In genomic region chr16:34573151-34573802, GRCm38 (mm10) we compare ENCODE assay signal across 7 mouse cellular contexts. TPM values are rescaled to one million over a fixed set of nuclear protein-coding genes. Genes with fewer than 3 reads are reported as not detected.
DNase-seq lines count a peak whose midpoint lies in the region; ATAC-seq lines count a peak whose summit lies in the region.

TSS of gene Kalrn (minus strand) at chr16:34573532.

- H3K9ac ChIP-seq in embryonic facial prominence, embryonic 13.5 days, result peak within 1 kb of the TSS; percentile 91
- H3K9ac ChIP-seq in limb, embryonic 13.5 days, result peak within 1 kb of the TSS; percentile 95
- peak within 1 kb of the TSS; percentile 100 for H3K9ac ChIP-seq in midbrain, embryonic 15.5 days

- ATAC-seq in embryonic facial prominence, embryonic 13.5 days (ENCODE audit: insufficient number of reproducible peaks, insufficient read depth, low FRiP score, low TSS enrichment, low read depth), result peak; percentile 86
- ATAC-seq in limb, embryonic 13.5 days (ENCODE audit: low FRiP score, low read depth), result peak; percentile 94
- ATAC-seq in midbrain, embryonic 15.5 days (replicated peaks), result peak; percentile 93

- H3K27me3 ChIP-seq in embryonic facial prominence, embryonic 13.5 days, result no peaks in the 10 kb centered on the region
- H3K27me3 ChIP-seq in heart, embryonic 10.5 days (ENCODE audit: insufficient read depth, poor library complexity, severe bottlenecking), result peaks cover 22% of the 10 kb centered on the region; the same call in 1 of the 2 replicates
- peaks cover 8% of the 10 kb centered on the region; the same call in 1 of the 2 replicates for H3K27me3 ChIP-seq in limb, embryonic 13.5 days
- no peaks in the 10 kb centered on the region for H3K27me3 ChIP-seq in midbrain, embryonic 15.5 days (replicated peaks)
- 0 out of 2 replicates have a peak, but pooled peaks cover 1% of the 10 kb centered on the region for H3K27me3 ChIP-seq in splenic B cell, adult 2 months (ENCODE audit: control insufficient read depth, insufficient read depth, low read length, poor library complexity, severe bottlenecking)

- peak; percentile 94 for DNase-seq in brain, adult 2 months (ENCODE audit: low read depth, low spot score)
- peak; percentile 92 for DNase-seq in heart, embryonic 10.5 days (ENCODE audit: low spot score)
- peak; percentile 89 for DNase-seq in kidney, adult 9 months
- DNase-seq in splenic B cell, adult 2 months (ENCODE audit: low read depth, low spot score), result peak; percentile 8

- under 1% methylated on average over 39 of the region's 84 CpGs for WGBS in embryonic facial prominence, embryonic 13.5 days
- WGBS in heart, embryonic 10.5 days, result 3% methylated on average over 82 of the region's 84 CpGs
- under 1% methylated on average over 39 of the region's 84 CpGs for WGBS in limb, embryonic 13.5 days
- WGBS in midbrain, embryonic 15.5 days, result under 1% methylated on average over 60 of the region's 84 CpGs

- peak within 1 kb of the TSS; percentile 90 for H3K4me3 ChIP-seq in embryonic facial prominence, embryonic 13.5 days
- peak within 1 kb of the TSS; percentile 88 for H3K4me3 ChIP-seq in heart, embryonic 10.5 days
- H3K4me3 ChIP-seq in limb, embryonic 13.5 days, result peak within 1 kb of the TSS; percentile 76
- peak within 1 kb of the TSS; percentile 98 for H3K4me3 ChIP-seq in midbrain, embryonic 15.5 days

- no peaks in the 10 kb centered on the region for H3K36me3 ChIP-seq in embryonic facial prominence, embryonic 13.5 days
- no peaks in the 10 kb centered on the region for H3K36me3 ChIP-seq in heart, embryonic 10.5 days
- no peaks in the 10 kb centered on the region; the same call in 1 of the 2 replicates for H3K36me3 ChIP-seq in limb, embryonic 13.5 days
- H3K36me3 ChIP-seq in midbrain, embryonic 15.5 days (replicated peaks), result no peaks in the 10 kb centered on the region
- no peaks in the 10 kb centered on the region for H3K36me3 ChIP-seq in splenic B cell, adult 2 months (ENCODE audit: control insufficient read depth, insufficient read depth, low read length, poor library complexity, severe bottlenecking)

- no peaks in the 10 kb centered on the region for H3K9me3 ChIP-seq in embryonic facial prominence, embryonic 13.5 days
- no peaks in the 10 kb centered on the region for H3K9me3 ChIP-seq in heart, embryonic 10.5 days
- no peaks in the 10 kb centered on the region for H3K9me3 ChIP-seq in limb, embryonic 13.5 days
- H3K9me3 ChIP-seq in midbrain, embryonic 15.5 days, result no peaks in the 10 kb centered on the region

- peak within 1 kb of the TSS; percentile 94 for H3K27ac ChIP-seq in embryonic facial prominence, embryonic 13.5 days
- peak within 1 kb of the TSS; percentile 96 for H3K27ac ChIP-seq in heart, embryonic 10.5 days
- peak within 1 kb of the TSS; percentile 95 for H3K27ac ChIP-seq in limb, embryonic 13.5 days
- H3K27ac ChIP-seq in midbrain, embryonic 15.5 days, result peak within 1 kb of the TSS; percentile 100

- H3K4me1 ChIP-seq in embryonic facial prominence, embryonic 13.5 days, result peaks cover 19% of the 10 kb centered on the region
- H3K4me1 ChIP-seq in heart, embryonic 10.5 days, result peaks cover 30% of the 10 kb centered on the region
- H3K4me1 ChIP-seq in limb, embryonic 13.5 days, result peaks cover 15% of the 10 kb centered on the region
- peaks cover 36% of the 10 kb centered on the region for H3K4me1 ChIP-seq in midbrain, embryonic 15.5 days

- peak within 1 kb of the TSS; percentile 83 for H3K4me2 ChIP-seq in embryonic facial prominence, embryonic 13.5 days
- H3K4me2 ChIP-seq in limb, embryonic 13.5 days (replicated peaks), result peak within 1 kb of the TSS; percentile 93
- peak within 1 kb of the TSS; percentile 94 for H3K4me2 ChIP-seq in midbrain, embryonic 15.5 days

RNA-seq across cellular contexts. Expression of gene Kalrn, which starts in this region (rescaled TPM):
- 18.3 and 20.1 TPM in 2 replicates for polyA plus RNA-seq in embryonic facial prominence, embryonic 13.5 days (2015; fragmentation: Nextera tagmentation; extraction: Ambion mirVana)
- 18.4 and 22.8 TPM in 2 replicates for polyA plus RNA-seq in heart, embryonic 10.5 days (2016; fragmentation: Nextera tagmentation; extraction: Ambion mirVana)
- polyA plus RNA-seq in limb, embryonic 13.5 days (2015; fragmentation: Nextera tagmentation; extraction: Ambion mirVana), result 14.0 and 15.6 TPM in 2 replicates
- 34.5 and 39.2 TPM in 2 replicates for polyA plus RNA-seq in midbrain, embryonic 15.5 days (2015; fragmentation: Nextera tagmentation; extraction: Ambion mirVana)

Comparison
In these comparisons a context has a peak if more than half of its experiments do, and no peak if none do; other contexts are left out.
1. Peak in every context shown above with its lines: DNase-seq, ATAC-seq, H3K4me3 ChIP-seq and H3K27ac ChIP-seq.
2. DNase-seq: peak in every context shown above with its lines; median percentile 94 in brain, adult 2 months; 92 in heart, embryonic 10.5 days; 89 in kidney, adult 9 months; 8 in splenic B cell, adult 2 months.